Mouse (Mus musculus) bone marrow, adult 2 months (tissue): Measurements from ENCODE around the gene Snx27. TPM values are rescaled to one million over a fixed set of nuclear protein-coding genes. Genes with fewer than 3 reads are reported as not detected.

ENCODE experiments used
- H3K27ac ChIP-seq: fragments of 200-500 bp; 2 replicates; pipeline ENCODE4 v1.5.1; 2012; ENCODE audit warnings: low read depth, mild to moderate bottlenecking, control low read depth, inconsistent platforms, low read length; ENCODE audit not compliant: control insufficient read depth, poor library complexity, insufficient read depth
- H3K4me1 ChIP-seq: fragments of 200-500 bp; 2 replicates; pipeline ENCODE4 v1.6.1; 2011; ENCODE audit warnings: low read length; ENCODE audit not compliant: control insufficient read depth, insufficient read depth
- H3K4me3 ChIP-seq: fragments of 200-500 bp; replicated peaks from 2 replicates; pipeline ENCODE3; 2011; ENCODE audit warnings: mild to moderate bottlenecking, low read depth, low read length, control low read depth; ENCODE audit not compliant: control insufficient read depth
- CTCF ChIP-seq: fragments of 200-500 bp; IDR thresholded peaks from 2 replicates; pipeline ENCODE4 v1.5.1; 2011; ENCODE audit warnings: low read length, control low read depth; ENCODE audit not compliant: control insufficient read depth, insufficient read depth
- POLR2A ChIP-seq: fragments of 200-500 bp; IDR thresholded peaks from 2 replicates; pipeline ENCODE4 v1.6.1; 2011; ENCODE audit warnings: low read depth, mild to moderate bottlenecking, control low read depth, low read length, borderline replicate concordance; ENCODE audit not compliant: control insufficient read depth
- WGBS: fragments of 180-500 bp; shearing (Covaris S2); methylation state at CpG from one replicate; pipeline ENCODE4 v1.1.7; 2018; 5-methylcytosine and 5-hydroxymethylcytosine counted together
- polyA plus RNA-seq: library from polyadenylated mRNA; stranded (reverse); fragments of >200 nt; gene quantifications from 2 replicates; pipeline ENCODE4 v1.2.4, GENCODE M21; 2011; ENCODE audit warnings: low replicate concordance; ENCODE audit not compliant: missing spikeins, insufficient read depth, insufficient read length

Gene Snx27
- polyA plus RNA-seq, 1 experiment = 14.1 TPM

GRCm38 (mm10) chr3:94612274-94612673, 29.8 kb upstream of the Snx27 start:
- H3K4me1 ChIP-seq = no peaks in the 10 kb centered on the region; the same call in 1 of the 2 replicates
- WGBS = 57% methylated on average over 1 of the region's 1 CpGs
- H3K27ac ChIP-seq = no peak overlapping the region
- no peak overlapping the region for H3K4me3 ChIP-seq
- TF ChIP-seq CTCF = no peak
- no peak for TF ChIP-seq POLR2A

DNA sequence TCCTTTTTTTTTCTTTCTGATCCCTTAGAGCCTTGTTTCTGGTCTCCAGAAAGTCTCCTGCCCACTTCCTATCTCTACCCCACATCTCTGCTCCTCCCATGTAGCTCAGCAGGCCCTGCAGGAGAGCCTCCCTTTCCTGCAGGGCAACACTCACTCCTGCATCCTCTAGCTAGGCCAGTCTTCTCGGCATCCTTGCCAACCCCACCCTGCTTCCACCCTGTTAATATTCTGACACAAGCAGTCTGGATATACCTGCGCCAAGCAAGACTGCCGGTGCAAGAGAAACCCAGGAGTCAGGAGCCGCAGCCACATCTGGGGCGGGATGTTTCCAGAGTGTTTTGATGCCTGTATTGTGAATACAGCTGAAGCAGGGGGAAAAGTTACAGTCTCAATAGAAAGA, 29.3 kb upstream of the Snx27 start:
- Histone ChIP-seq H3K4me3 (no peak overlapping the region), H3K27ac (no peak overlapping the region), H3K4me1 (no peaks in the 10 kb centered on the region; the same call in 1 of the 2 replicates)
- no peak for TF ChIP-seq CTCF
- TF ChIP-seq POLR2A = no peak
- WGBS = 76% methylated on average over 5 of the region's 5 CpGs

- Histone ChIP-seq H3K27ac (no peak overlapping the region), H3K4me3 (no peak overlapping the region), H3K4me1 (no peaks in the 10 kb centered on the region; the same call in 1 of the 2 replicates)
- TF ChIP-seq CTCF (no peak), POLR2A (no peak)
- 71% methylated on average over 4 of the region's 4 CpGs for WGBS
These were observed 28.8 kb upstream of the Snx27 start for GRCm38 (mm10) chr3:94611343-94611742.

- Histone ChIP-seq H3K4me1 (no peaks in the 10 kb centered on the region; the same call in 1 of the 2 replicates), H3K27ac (no peak overlapping the region), H3K4me3 (no peak overlapping the region)
- no peak for TF ChIP-seq CTCF
- TF ChIP-seq POLR2A = no peak
- WGBS = 75% methylated on average over 2 of the region's 2 CpGs
These were observed 28.1 kb upstream of the Snx27 start for GRCm38 (mm10) chr3:94610581-94610980.

DNA sequence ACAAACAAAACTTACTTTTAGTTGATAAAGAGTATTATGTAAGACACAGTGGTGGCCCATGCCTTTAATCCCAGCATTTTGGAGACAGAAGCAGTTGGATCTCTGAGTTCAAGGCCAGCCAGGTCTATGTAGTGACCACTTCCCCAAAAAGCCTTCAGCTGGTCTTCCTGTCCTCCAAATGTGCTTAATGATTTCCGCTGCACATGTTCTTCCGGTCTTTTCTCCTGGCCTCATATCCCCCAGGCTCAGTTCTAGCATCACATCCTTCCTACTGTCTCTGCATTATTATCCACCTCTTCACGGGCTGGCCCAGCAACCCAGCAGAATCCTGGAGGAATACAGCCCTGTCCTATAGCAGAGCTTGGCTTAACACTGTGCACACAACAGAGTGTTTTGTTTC, 27.1 kb upstream of the Snx27 start:
- no peaks in the 10 kb centered on the region; the same call in 1 of the 2 replicates for H3K4me1 ChIP-seq
- WGBS = 39% methylated on average over 3 of the region's 3 CpGs
- no peak overlapping the region for H3K27ac ChIP-seq
- no peak overlapping the region for H3K4me3 ChIP-seq
- TF ChIP-seq CTCF (no peak), POLR2A (no peak)

DNA sequence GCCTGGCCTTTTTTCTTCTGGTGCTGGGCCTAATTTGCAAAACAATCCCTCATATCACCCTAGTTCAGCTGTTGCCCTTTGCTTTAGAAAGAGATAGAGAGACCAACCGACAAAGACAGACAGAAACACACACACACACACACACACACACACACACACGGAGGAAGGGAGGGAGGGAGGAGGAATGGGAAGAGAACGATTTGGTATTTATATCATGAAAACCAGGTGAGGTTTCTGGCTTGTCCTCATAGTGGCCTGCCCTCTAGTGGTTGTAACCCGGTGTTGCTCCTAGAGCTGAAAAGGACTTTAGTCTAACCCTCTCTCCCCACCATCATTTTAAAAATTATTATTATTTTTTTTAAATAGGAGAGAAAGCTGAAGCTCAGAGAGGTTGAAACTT, 19.4 kb upstream of the Snx27 start:
- 0% methylated on average over 4 of the region's 4 CpGs for WGBS
- TF ChIP-seq POLR2A (no peak), CTCF (peak; percentile 60)
- Histone ChIP-seq H3K4me3 (no peak overlapping the region), H3K27ac (no peak overlapping the region), H3K4me1 (no peaks in the 10 kb centered on the region)

DNA sequence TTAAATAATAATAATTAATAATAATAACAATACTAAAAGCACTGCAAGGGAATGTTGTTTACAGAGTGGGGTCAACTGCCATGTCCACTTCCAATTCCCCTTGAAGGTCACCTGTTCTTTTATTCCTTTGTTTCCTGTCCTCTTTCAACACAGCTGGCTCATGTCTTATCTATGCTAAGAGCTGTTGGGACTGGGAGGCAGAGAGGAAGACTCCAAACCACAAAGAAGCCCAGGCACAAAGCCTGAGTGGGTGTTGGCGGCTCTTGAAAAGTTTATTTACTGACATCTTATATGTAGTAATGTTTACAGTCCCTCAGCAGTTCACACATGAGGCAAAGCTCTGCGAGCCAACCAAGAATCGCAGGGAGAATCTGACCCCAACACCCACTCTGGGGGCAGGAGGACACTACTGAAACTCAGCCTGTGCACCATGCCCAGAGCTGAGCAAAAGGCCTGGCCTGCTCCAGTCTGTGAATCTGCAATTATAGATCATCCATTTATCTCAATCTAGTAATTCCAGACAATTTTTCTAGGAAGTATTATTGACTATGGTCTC, 14.8 kb upstream of the Snx27 start:
- Histone ChIP-seq H3K4me3 (no peak overlapping the region), H3K27ac (no peak overlapping the region), H3K4me1 (no peaks in the 10 kb centered on the region)
- 59% methylated on average over 3 of the region's 3 CpGs for WGBS
- no peak for TF ChIP-seq CTCF
- no peak for TF ChIP-seq POLR2A

- TF ChIP-seq POLR2A (no peak), CTCF (no peak)
These were observed 13.4 kb upstream of the Snx27 start for GRCm38 (mm10) chr3:94595871-94596287.

GRCm38 (mm10) chr3:94591066-94591465, 8.6 kb upstream of the Snx27 start:
- Histone ChIP-seq H3K27ac (no peak overlapping the region), H3K4me1 (peaks cover 2% of the 10 kb centered on the region; the same call in 1 of the 2 replicates), H3K4me3 (no peak overlapping the region)
- 78% methylated on average over 5 of the region's 5 CpGs for WGBS
- TF ChIP-seq CTCF = no peak
- TF ChIP-seq POLR2A = no peak

More at GRCm38 (mm10) chr3:94595871-94596287, 13.4 kb upstream of the Snx27 start:
- H3K4me1 ChIP-seq = no peaks in the 10 kb centered on the region
- H3K27ac ChIP-seq = no peak overlapping the region
- 70% methylated on average over 6 of the region's 6 CpGs for WGBS
- no peak overlapping the region for H3K4me3 ChIP-seq
